Mouse (Mus musculus) lung, adult 2 months (tissue): ENCODE results near the gene Gfer.
"Not testable (repeated sequence)": the region's sequence is repeated elsewhere in the genome, so short reads cannot be mapped to it uniquely, and the experiment has no call there.

ENCODE experiments used
- CTCF ChIP-seq: fragments of 200-500 bp; IDR thresholded peaks from 2 replicates; pipeline ENCODE4 v1.5.1; 2011; ENCODE audit warnings: mild to moderate bottlenecking, low read length, control low read depth; ENCODE audit not compliant: insufficient read depth
- POLR2A ChIP-seq: fragments of 200-500 bp; IDR thresholded peaks from 2 replicates; pipeline ENCODE4 v1.6.1; 2011; ENCODE audit warnings: low read depth, mild to moderate bottlenecking, control low read depth, low read length, borderline replicate concordance; ENCODE audit errors: extremely low read depth

DNA sequence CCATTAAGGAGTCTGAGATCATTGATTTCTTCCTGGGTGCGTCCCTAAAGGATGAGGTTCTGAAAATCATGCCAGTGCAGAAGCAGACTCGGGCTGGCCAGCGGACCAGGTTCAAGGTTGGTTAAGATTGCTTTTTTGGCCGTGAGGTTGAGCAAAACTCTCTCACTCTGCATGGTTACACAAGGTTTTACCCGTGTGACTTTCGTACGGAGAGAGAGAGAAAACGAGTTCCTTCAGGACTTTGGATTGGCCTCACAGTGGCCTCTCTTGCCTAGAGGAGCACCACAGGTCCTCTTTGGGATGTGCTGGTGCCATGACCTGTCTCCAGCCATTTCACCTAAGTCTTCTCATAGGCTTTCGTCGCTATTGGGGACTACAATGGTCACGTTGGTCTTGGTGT lies 24.7 kb upstream of the Gfer start:
- not testable (repeated sequence) for TF ChIP-seq CTCF, POLR2A
